Mouse (Mus musculus): ENCODE measurements around the gene Mtx2.

The Mtx2 gene

DNA sequence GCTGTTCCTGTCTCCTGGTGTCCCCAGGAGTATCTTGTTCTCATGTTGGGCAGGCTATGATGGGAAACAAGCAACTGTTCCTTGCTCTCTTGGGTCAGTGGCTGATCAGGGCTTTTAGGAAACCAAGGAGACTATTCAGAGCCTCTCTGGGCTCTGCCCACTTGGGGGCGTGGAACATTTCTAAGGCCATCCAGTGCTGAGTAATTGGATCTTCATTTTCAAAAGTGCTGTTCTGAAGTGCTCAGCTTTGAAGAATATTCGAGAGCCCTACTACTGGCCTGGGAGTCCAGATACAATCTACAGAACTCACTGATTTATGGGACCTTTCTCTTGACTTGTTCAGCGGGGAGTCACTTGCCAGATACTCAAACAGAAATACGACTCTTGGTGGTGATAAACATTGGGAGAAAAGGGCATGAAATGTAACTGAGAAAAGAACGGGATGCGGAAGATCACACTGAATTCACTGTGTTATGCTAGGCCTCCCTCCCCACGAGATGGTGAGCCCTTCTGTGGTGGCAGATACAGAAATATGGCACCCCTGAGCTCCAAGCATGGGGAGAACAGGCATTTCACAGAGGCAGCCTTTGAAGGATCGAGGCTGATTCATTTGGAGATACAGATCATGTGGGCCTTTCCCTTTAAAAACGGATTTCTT, 92.4 kb downstream of the Mtx2 start:
- in situ Hi-C loops (cut with MboI, MseI): loop anchor here (10.0 kb wide), 2 partner anchors 673 to 1403 kb away; no protein-coding TSS in a partner anchor

DNA sequence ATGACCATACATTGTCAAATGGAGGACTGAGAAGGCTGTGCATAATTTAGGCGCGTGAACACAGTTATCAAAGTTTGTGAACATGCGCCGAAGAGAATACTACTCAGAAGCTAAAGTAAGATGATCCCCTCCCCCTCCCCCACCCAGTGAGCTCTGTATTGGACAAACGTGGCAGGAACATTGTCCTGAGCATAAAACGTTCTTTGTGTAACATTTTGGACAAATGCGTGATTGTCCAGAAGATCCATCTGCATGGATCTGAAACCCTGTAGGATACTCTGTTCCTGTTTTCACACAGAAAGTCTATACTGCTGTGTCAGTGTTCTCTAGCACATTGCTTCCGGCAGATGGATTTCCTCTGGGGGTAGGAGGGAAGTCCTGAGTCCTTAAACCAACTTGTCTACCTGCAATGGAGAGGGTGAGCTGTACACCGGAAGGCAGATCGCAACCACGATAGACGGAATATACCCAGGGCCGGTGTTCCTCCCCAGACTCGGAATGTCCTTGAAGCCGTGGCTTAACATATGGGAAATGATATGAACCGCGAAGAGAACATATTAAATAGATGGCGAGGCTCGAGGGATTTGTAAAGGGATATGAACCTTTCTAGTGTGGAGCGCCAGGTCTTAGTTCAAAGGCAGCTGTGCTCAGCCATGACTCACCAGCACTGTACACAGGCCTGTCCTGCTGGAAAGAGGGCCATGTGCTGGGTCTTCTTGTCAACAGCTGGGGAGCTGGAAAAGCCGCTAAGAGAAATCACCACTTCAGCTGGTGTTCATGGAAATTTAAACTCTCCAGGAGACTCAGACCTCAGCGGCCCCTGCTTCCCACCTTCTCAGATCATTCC, 100.6 kb downstream of the Mtx2 start:
- in situ Hi-C loops (cut with MboI, MseI): no loop called here

All from T-helper 1 cell (primary cell).